Mouse (Mus musculus) kidney, postnatal 14 days (tissue): ENCODE measurements around the gene Kcnc3.
A peak's percentile ranks its signal among the peaks of the same experiment; 100 is the strongest.

ENCODE experiments used
- DNase-seq: peaks from one replicate; pipeline ENCODE4 v3.0.0; 2022; ENCODE audit warnings: mixed read lengths

Gene Kcnc3

GRCm38 (mm10) chr7:44632676-44633075, 42.2 kb downstream of the Kcnc3 start:
- DNase-seq: no peak

GRCm38 (mm10) chr7:44633407-44633806, 42.9 kb downstream of the Kcnc3 start:
- DNase-seq: no peak

GRCm38 (mm10) chr7:44636684-44637083, 46.2 kb downstream of the Kcnc3 start:
- no peak for DNase-seq

- no peak for DNase-seq
Observed at GRCm38 (mm10) chr7:44638663-44639062, 48.2 kb downstream of the Kcnc3 start.

- no peak for DNase-seq
Observed at GRCm38 (mm10) chr7:44640843-44641605, 50.6 kb downstream of the Kcnc3 start.

GRCm38 (mm10) chr7:44641887-44642286, 51.4 kb downstream of the Kcnc3 start:
- no peak for DNase-seq

GRCm38 (mm10) chr7:44645256-44645655, 54.8 kb downstream of the Kcnc3 start:
- no peak for DNase-seq

- peak; percentile 62 for DNase-seq
Observed at GRCm38 (mm10) chr7:44645951-44646350, 55.5 kb downstream of the Kcnc3 start.

- peak; percentile 66 for DNase-seq
Observed at GRCm38 (mm10) chr7:44647042-44647724, 56.7 kb downstream of the Kcnc3 start.

GRCm38 (mm10) chr7:44647729-44648128, 57.3 kb downstream of the Kcnc3 start:
- no peak for DNase-seq

- no peak for DNase-seq
Observed at GRCm38 (mm10) chr7:44649094-44649610, 58.7 kb downstream of the Kcnc3 start.

GRCm38 (mm10) chr7:44649990-44650389, 59.5 kb downstream of the Kcnc3 start:
- peak; percentile 43 for DNase-seq

- DNase-seq: no peak
Observed at GRCm38 (mm10) chr7:44651416-44651815, 61.0 kb downstream of the Kcnc3 start.

- DNase-seq: no peak
Observed at GRCm38 (mm10) chr7:44653773-44654172, 63.3 kb downstream of the Kcnc3 start.
